Mouse (Mus musculus) olfactory bulb, adult 2 months (tissue): ENCODE data around the gene Upk3a.

Source experiments
- CTCF ChIP-seq: fragments of 200-500 bp; IDR thresholded peaks from 2 replicates; pipeline ENCODE4 v1.5.1; 2012; ENCODE audit warnings: low read depth, mild to moderate bottlenecking, low read length, moderate library complexity; ENCODE audit not compliant: insufficient read depth
- POLR2A ChIP-seq: fragments of 200-500 bp; IDR thresholded peaks from 2 replicates; pipeline ENCODE4 v1.6.1; 2012; ENCODE audit warnings: mild to moderate bottlenecking, low read depth, low read length, moderate library complexity; ENCODE audit not compliant: insufficient read depth

DNA sequence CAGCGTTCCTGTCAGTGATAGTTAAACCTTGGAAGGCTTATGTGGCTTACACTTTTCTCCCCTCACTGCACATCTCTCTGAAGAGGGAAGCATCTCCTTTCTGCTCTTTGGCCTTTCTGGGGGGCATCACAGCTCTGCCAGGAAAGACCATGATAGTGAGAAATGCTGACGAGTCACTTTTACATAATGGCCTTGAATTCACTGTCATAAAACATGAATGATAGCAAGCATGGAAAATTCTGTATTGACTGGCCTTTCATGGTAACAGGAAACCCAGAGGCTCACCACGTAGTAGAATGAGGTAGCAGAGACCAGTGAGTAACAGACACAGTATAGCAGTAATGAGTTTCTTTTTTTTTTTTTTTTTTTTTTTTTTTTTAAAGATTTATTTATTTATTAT lies 37.2 kb downstream of the Upk3a start:
- no peak for TF ChIP-seq CTCF
- no peak for TF ChIP-seq POLR2A
